Mouse (Mus musculus): ENCODE data around the gene Cdcp2.

DNA sequence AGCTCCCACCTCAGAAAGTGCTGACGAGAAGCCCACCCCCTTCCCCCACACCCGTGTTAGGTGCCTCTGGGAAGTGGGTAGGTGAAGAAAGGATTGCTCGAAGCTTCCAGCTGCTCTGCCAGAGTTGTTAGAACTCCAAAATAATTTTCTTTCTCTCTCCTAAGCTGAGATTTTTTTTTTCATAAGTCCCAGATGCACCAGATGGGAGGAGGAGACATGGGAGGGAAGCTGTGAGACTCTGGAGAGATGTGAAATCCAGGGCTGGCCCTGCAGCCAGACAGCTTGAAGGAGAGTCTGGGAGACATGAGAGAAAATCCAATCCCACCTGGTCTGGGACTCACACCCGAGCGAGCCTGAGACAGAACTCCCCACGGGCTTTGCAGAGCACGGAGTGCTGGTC, 27.7 kb downstream of the Cdcp2 start:
- TF ChIP-seq POLR2A (IDR thresholded peaks at IDR 0.05; ENCODE audit: low read depth, low read length): no peak
- no peak for TF ChIP-seq CTCF (IDR thresholded peaks at IDR 0.05; ENCODE audit: extremely low read depth, insufficient read length, insufficient replicate concordance, low read depth, low read length)
